Mouse (Mus musculus): ENCODE measurements at regions not wholly inside any gene's neighbourhood (a gene's known extent, or its start where the extent isn't known, plus 50 kb on each side); places are given as distances from the start of the nearest gene placed in this dataset.

- Histone ChIP-seq H3K4me1 (replicated peaks) (no peaks in the 10 kb centered on the region), H3K36me3 (no peaks in the 10 kb centered on the region), H3K9ac (no peak overlapping the region), H3K27ac (no peak overlapping the region), H3K27me3 (no peaks in the 10 kb centered on the region), H3K9me3 (replicated peaks) (no peaks in the 10 kb centered on the region), H3K4me3 (replicated peaks) (no peak overlapping the region), H3K4me2 (no peak overlapping the region)
- ATAC-seq (ENCODE audit: low read depth) (no peak), DNase-seq (no peak)
- 74% methylated on average over 12 of the region's 12 CpGs for WGBS (ENCODE audit: insufficient replicate concordance)
Observed at GRCm38 (mm10) chr13:39350668-39351067, 390.0 kb upstream of the Slc35b3 start.

- no peak overlapping the region for H3K9ac ChIP-seq
- no peak for ATAC-seq (ENCODE audit: low read depth)
- no peaks in the 10 kb centered on the region for H3K9me3 ChIP-seq (replicated peaks)
- H3K4me2 ChIP-seq: no peak overlapping the region
- DNase-seq: no peak
- no peak overlapping the region for H3K27ac ChIP-seq
- H3K36me3 ChIP-seq: no peaks in the 10 kb centered on the region
- no peaks in the 10 kb centered on the region for H3K4me1 ChIP-seq (replicated peaks)
- WGBS (ENCODE audit: insufficient replicate concordance): 77% methylated on average over 6 of the region's 6 CpGs
- no peaks in the 10 kb centered on the region for H3K27me3 ChIP-seq
- H3K4me3 ChIP-seq (replicated peaks): no peak overlapping the region
Observed at GRCm38 (mm10) chr13:39347761-39348160, 387.1 kb upstream of the Slc35b3 start.

GRCm38 (mm10) chr13:39334874-39335273 lies 374.2 kb upstream of the Slc35b3 start:
- ATAC-seq (ENCODE audit: low read depth): no peak

GRCm38 (mm10) chr13:39329794-39330193 lies 369.1 kb upstream of the Slc35b3 start:
- no peak overlapping the region for H3K27ac ChIP-seq
- H3K4me2 ChIP-seq: no peak overlapping the region
- H3K4me1 ChIP-seq (replicated peaks): no peaks in the 10 kb centered on the region
- ATAC-seq (ENCODE audit: low read depth) (no peak), DNase-seq (no peak)
- no peaks in the 10 kb centered on the region for H3K27me3 ChIP-seq
- H3K9me3 ChIP-seq (replicated peaks): no peaks in the 10 kb centered on the region
- H3K4me3 ChIP-seq (replicated peaks): no peak overlapping the region
- 52% methylated on average over 3 of the region's 3 CpGs for WGBS (ENCODE audit: insufficient replicate concordance)
- no peak overlapping the region for H3K9ac ChIP-seq
- H3K36me3 ChIP-seq: no peaks in the 10 kb centered on the region

More at GRCm38 (mm10) chr13:39334874-39335273, 374.2 kb upstream of the Slc35b3 start:
- DNase-seq: no peak
- no peaks in the 10 kb centered on the region for H3K4me1 ChIP-seq (replicated peaks)
- no peaks in the 10 kb centered on the region for H3K27me3 ChIP-seq
- no peak overlapping the region for H3K9ac ChIP-seq
- no peaks in the 10 kb centered on the region for H3K36me3 ChIP-seq
- WGBS (ENCODE audit: insufficient replicate concordance): 55% methylated on average over 7 of the region's 7 CpGs
- H3K4me3 ChIP-seq (replicated peaks): no peak overlapping the region
- no peaks in the 10 kb centered on the region for H3K9me3 ChIP-seq (replicated peaks)
- no peak overlapping the region for H3K27ac ChIP-seq
- no peak overlapping the region for H3K4me2 ChIP-seq

GRCm38 (mm10) chr13:39326176-39326575 lies 365.5 kb upstream of the Slc35b3 start:
- DNase-seq (no peak), ATAC-seq (ENCODE audit: low read depth) (no peak)
- 49% methylated on average over 8 of the region's 8 CpGs for WGBS (ENCODE audit: insufficient replicate concordance)
- H3K4me2 ChIP-seq: no peak overlapping the region
- no peaks in the 10 kb centered on the region for H3K4me1 ChIP-seq (replicated peaks)
- H3K27ac ChIP-seq: no peak overlapping the region
- H3K4me3 ChIP-seq (replicated peaks): no peak overlapping the region
- no peaks in the 10 kb centered on the region for H3K27me3 ChIP-seq
- H3K9me3 ChIP-seq (replicated peaks): 0 out of 2 replicates have a peak, but pooled peaks cover 2% of the 10 kb centered on the region
- H3K9ac ChIP-seq: no peak overlapping the region
- H3K36me3 ChIP-seq: no peaks in the 10 kb centered on the region

GRCm38 (mm10) chr13:39321111-39321510 lies 360.4 kb upstream of the Slc35b3 start:
- 0 out of 2 replicates have a peak, but pooled peaks cover 2% of the 10 kb centered on the region for H3K9me3 ChIP-seq (replicated peaks)
- WGBS (ENCODE audit: insufficient replicate concordance): 70% methylated on average over 3 of the region's 3 CpGs

GRCm38 (mm10) chr13:39309758-39310157 lies 349.1 kb upstream of the Slc35b3 start:
- no peak overlapping the region for H3K9ac ChIP-seq
- 72% methylated on average over 5 of the region's 5 CpGs for WGBS (ENCODE audit: insufficient replicate concordance)
- no peak overlapping the region for H3K4me2 ChIP-seq

More at GRCm38 (mm10) chr13:39321111-39321510, 360.4 kb upstream of the Slc35b3 start:
- no peak overlapping the region for H3K9ac ChIP-seq
- no peaks in the 10 kb centered on the region for H3K4me1 ChIP-seq (replicated peaks)
- no peaks in the 10 kb centered on the region for H3K36me3 ChIP-seq
- no peak overlapping the region for H3K4me2 ChIP-seq
- no peaks in the 10 kb centered on the region for H3K27me3 ChIP-seq
- no peak for DNase-seq
- H3K4me3 ChIP-seq (replicated peaks): no peak overlapping the region
- no peak for ATAC-seq (ENCODE audit: low read depth)
- no peak overlapping the region for H3K27ac ChIP-seq

GRCm38 (mm10) chr13:39307845-39308244 lies 347.2 kb upstream of the Slc35b3 start:
- no peak overlapping the region for H3K4me2 ChIP-seq
- no peaks in the 10 kb centered on the region for H3K27me3 ChIP-seq
- H3K9me3 ChIP-seq (replicated peaks): no peaks in the 10 kb centered on the region
- no peak overlapping the region for H3K4me3 ChIP-seq (replicated peaks)
- DNase-seq: no peak
- H3K4me1 ChIP-seq (replicated peaks): no peaks in the 10 kb centered on the region
- no peak overlapping the region for H3K9ac ChIP-seq
- H3K36me3 ChIP-seq: no peaks in the 10 kb centered on the region
- H3K27ac ChIP-seq: no peak overlapping the region
- no peak for ATAC-seq (ENCODE audit: low read depth)
- WGBS (ENCODE audit: insufficient replicate concordance): 76% methylated on average over 9 of the region's 9 CpGs

More at GRCm38 (mm10) chr13:39309758-39310157, 349.1 kb upstream of the Slc35b3 start:
- no peaks in the 10 kb centered on the region for H3K27me3 ChIP-seq
- DNase-seq: no peak
- no peaks in the 10 kb centered on the region for H3K36me3 ChIP-seq
- H3K27ac ChIP-seq: no peak overlapping the region
- no peak overlapping the region for H3K4me3 ChIP-seq (replicated peaks)
- no peaks in the 10 kb centered on the region for H3K4me1 ChIP-seq (replicated peaks)
- no peak for ATAC-seq (ENCODE audit: low read depth)
- H3K9me3 ChIP-seq (replicated peaks): no peaks in the 10 kb centered on the region

- WGBS (ENCODE audit: insufficient replicate concordance): 50% methylated on average over 3 of the region's 3 CpGs
- Histone ChIP-seq H3K9me3 (replicated peaks) (no peaks in the 10 kb centered on the region), H3K27ac (no peak overlapping the region), H3K4me2 (no peak overlapping the region), H3K4me1 (replicated peaks) (no peaks in the 10 kb centered on the region), H3K4me3 (replicated peaks) (no peak overlapping the region), H3K36me3 (no peaks in the 10 kb centered on the region), H3K27me3 (no peaks in the 10 kb centered on the region), H3K9ac (no peak overlapping the region)
- DNase-seq: no peak
- ATAC-seq (ENCODE audit: low read depth): no peak
Observed at GRCm38 (mm10) chr13:39306851-39307250, 346.2 kb upstream of the Slc35b3 start.

GRCm38 (mm10) chr13:39297129-39297528 lies 336.5 kb upstream of the Slc35b3 start:
- H3K4me1 ChIP-seq (replicated peaks): no peaks in the 10 kb centered on the region
- H3K9me3 ChIP-seq (replicated peaks): no peaks in the 10 kb centered on the region
- DNase-seq (no peak), ATAC-seq (ENCODE audit: low read depth) (no peak)
- no peak overlapping the region for H3K4me3 ChIP-seq (replicated peaks)
- H3K4me2 ChIP-seq: no peak overlapping the region
- no peaks in the 10 kb centered on the region for H3K27me3 ChIP-seq
- no peak overlapping the region for H3K9ac ChIP-seq
- H3K27ac ChIP-seq: no peak overlapping the region
- H3K36me3 ChIP-seq: no peaks in the 10 kb centered on the region
- WGBS (ENCODE audit: insufficient replicate concordance): 67% methylated on average over 6 of the region's 6 CpGs

- no peak for ATAC-seq (ENCODE audit: low read depth)
- Histone ChIP-seq H3K9me3 (replicated peaks) (no peaks in the 10 kb centered on the region), H3K36me3 (no peaks in the 10 kb centered on the region), H3K4me3 (replicated peaks) (no peak overlapping the region), H3K4me2 (no peak overlapping the region), H3K9ac (no peak overlapping the region), H3K27ac (no peak overlapping the region), H3K27me3 (no peaks in the 10 kb centered on the region), H3K4me1 (replicated peaks) (no peaks in the 10 kb centered on the region)
- no peak for DNase-seq
- 61% methylated on average over 5 of the region's 6 CpGs for WGBS (ENCODE audit: insufficient replicate concordance)
Observed at GRCm38 (mm10) chr13:39290216-39290960, 329.7 kb upstream of the Slc35b3 start.

- no peaks in the 10 kb centered on the region for H3K9me3 ChIP-seq (replicated peaks)
- ATAC-seq (ENCODE audit: low read depth) (no peak), DNase-seq (no peak)
- H3K4me1 ChIP-seq (replicated peaks): no peaks in the 10 kb centered on the region
- no peak overlapping the region for H3K9ac ChIP-seq
- H3K27ac ChIP-seq: no peak overlapping the region
- 64% methylated on average over 2 of the region's 2 CpGs for WGBS (ENCODE audit: insufficient replicate concordance)
- H3K27me3 ChIP-seq: no peaks in the 10 kb centered on the region
- H3K36me3 ChIP-seq: no peaks in the 10 kb centered on the region
- H3K4me2 ChIP-seq: no peak overlapping the region
- no peak overlapping the region for H3K4me3 ChIP-seq (replicated peaks)
Observed at GRCm38 (mm10) chr13:39282272-39282671, 321.6 kb upstream of the Slc35b3 start.
